Mouse (Mus musculus) activated CD4-positive, CD25-positive, alpha-beta regulatory T cell, adult 9 weeks (primary cell): ENCODE data around the gene Stx3. TPM values are rescaled to one million over a fixed set of nuclear protein-coding genes. Genes with fewer than 3 reads are reported as not detected.

Experiments
- polyA plus RNA-seq: library from polyadenylated mRNA; unstranded; fragments of 100-300 nt; shearing (Covaris generic); gene quantifications from one replicate; pipeline ENCODE4 v1.2.1, GENCODE M21; 2017

Gene Stx3
- polyA plus RNA-seq, result 2.0 TPM

DNA sequence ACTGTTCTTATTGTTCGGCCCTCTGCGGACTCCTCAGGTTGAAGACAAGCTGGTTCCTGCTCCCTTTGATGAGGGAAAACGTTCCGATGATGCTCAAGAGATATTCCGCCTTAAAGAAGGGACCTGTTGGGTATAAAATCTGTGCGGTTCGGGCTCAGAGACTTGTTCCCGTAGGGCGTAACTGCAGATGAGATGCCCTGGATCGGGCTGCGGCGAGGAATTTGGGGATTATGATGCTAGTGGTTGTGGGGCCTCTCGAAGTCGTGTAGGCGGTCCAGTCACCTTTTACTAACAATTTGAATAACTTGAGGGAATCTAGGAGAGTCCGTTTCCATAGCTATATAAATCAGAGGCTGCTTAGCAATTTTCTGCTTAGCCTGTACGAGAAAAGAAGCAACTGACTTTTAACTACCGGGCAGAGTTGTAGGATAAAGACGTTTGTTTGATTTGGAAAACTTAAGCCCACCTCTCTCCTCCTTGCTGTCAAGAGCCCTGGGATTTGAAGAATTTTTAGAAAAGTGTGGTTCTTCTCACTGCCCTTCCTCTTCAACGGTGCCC is at the start of gene Stx3:
Gene Stx3, minus strand, starts transcription at position 261 of the 558 bp plus-strand sequence.

DNA sequence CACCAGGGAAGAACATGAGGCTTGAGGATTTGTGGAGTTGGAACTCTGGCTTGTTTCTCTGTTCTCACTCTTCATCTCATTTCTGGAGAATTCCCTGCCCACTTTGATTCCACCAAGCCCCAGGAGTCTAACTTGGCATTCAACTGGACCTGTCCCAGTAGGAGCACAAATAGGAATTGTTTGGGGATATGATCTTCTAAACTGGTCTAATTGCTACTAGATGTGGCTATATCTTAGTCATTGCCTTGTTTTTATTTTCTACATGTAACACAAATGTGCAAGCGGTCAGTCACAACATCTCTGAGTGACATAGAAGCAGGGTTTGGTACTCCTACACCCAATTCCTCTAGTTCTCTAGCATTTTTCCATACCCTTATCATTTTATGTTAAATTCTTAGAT is 41.8 kb upstream of the Stx3 start, which contains the start of gene Olfr1418:
Gene Olfr1418, minus strand, starts transcription at position 101 of the 400 bp plus-strand sequence.

DNA sequence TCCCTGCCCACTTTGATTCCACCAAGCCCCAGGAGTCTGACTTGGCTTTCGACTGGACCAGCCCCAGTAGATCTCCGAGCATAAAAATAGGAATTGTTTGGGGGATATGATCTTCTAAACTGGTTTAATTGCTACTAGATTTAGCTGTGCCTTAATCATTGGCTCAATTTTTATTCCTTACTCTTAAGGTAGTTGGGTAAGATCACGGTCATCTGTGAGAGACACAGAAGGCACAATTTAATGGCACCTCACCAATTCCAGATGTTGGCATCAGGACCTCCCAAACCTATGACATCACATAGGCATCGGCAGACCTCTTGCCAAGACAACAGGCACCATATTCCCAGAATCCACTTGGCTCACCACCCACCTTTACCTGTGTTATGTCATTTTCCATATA is 19.9 kb upstream of the Stx3 start, which contains the start of gene Olfr1417:
Gene Olfr1417, minus strand, starts transcription at position 101 of the 400 bp plus-strand sequence.

DNA sequence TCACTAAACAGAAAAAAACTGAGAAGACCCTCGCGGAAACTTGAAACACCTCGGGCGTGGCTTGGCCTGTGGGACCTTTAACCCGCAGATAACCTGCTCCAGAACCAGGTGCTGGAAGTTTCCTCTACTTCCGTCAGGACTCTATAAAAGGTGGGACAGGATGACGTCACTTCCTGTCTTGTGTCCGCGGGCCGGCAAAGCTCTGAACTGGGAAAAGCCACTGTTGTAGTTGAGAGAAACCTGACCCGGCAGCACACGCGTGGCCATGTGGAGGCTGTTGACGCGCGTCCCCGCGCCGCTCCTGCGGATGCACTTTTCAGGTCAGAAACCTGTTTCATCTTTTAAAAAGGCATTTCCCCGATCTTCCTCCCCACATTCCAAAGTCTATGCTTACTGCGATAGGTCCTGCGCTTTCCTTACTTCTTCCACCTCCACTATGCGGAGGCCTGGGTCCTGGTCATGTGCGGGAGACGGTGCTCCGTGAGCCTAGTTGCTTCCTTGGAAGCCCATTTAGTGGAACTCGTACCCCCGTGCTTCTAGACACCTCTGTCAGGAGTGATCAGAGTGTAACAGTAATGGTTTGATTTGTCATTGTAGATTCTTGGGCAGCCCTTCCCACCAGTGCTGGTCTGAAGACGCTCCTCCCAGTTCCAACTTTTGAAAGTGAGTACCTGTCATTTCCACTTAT is 48.9 kb downstream of the Stx3 start, which contains the start of gene Mrpl16:
Gene Mrpl16, plus strand, starts transcription at position 187 of the 688 bp plus-strand sequence.

DNA sequence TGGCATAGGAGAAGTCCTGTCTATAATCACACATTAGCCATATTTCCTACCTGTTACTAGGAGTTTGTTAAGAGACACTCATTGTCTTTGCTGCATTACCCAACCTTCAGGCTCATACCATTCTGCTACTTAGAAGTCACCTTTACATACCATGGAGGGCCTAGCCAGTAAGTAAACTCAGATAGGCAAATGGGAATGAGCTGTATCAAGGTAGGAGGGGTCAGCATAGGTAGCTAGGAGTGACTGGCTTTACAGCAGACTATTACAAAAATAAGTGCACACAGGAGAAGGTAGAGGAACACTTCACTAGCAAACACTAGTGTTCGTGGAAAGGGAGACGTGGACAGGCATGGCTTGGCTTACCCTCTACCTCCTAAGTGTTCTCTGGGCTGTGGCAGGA is 71.9 kb downstream of the Stx3 start, which contains the start of gene Gif:
Gene Gif, plus strand, starts transcription at position 257 of the 400 bp plus-strand sequence.

Other genes with a start within 250 kb of the Stx3 start
- gene Ms4a6d, start 214.6 kb downstream of the Stx3 start, polyA plus RNA-seq, result 15.4 TPM
- 0.18 TPM for gene Ms4a2, start 195.7 kb downstream of the Stx3 start, polyA plus RNA-seq
- not detected for gene Ms4a3, start 178.6 kb downstream of the Stx3 start, polyA plus RNA-seq
- gene Oosp2, start 158.8 kb downstream of the Stx3 start, polyA plus RNA-seq, result not detected
- gene Oosp1, start 128.3 kb downstream of the Stx3 start, polyA plus RNA-seq, result not detected
- not detected for gene Oosp3, start 122.3 kb downstream of the Stx3 start, polyA plus RNA-seq
- gene Gif, start 71.8 kb downstream of the Stx3 start, polyA plus RNA-seq, result not detected
- gene Mrpl16, start 49.0 kb downstream of the Stx3 start, polyA plus RNA-seq, result 51.6 TPM
- gene Olfr1417, start 19.8 kb upstream of the Stx3 start, polyA plus RNA-seq, result not detected
- gene Olfr1418, start 41.7 kb upstream of the Stx3 start, polyA plus RNA-seq, result not detected
- gene Olfr1419, start 55.7 kb upstream of the Stx3 start, polyA plus RNA-seq, result not detected
- gene Olfr1420, start 67.2 kb upstream of the Stx3 start, polyA plus RNA-seq, result not detected
- 19.2 TPM for gene Patl1, start 93.0 kb upstream of the Stx3 start, polyA plus RNA-seq
- 3.2 TPM for gene Osbp, start 146.5 kb upstream of the Stx3 start, polyA plus RNA-seq
- 0.05 TPM for gene Olfr1423, start 221.9 kb upstream of the Stx3 start, polyA plus RNA-seq
- gene Olfr1424, start 243.3 kb upstream of the Stx3 start, polyA plus RNA-seq, result not detected